Mouse (Mus musculus): Measurements from ENCODE around the gene Zfp870.
"Not testable (repeated sequence)": the region's sequence is repeated elsewhere in the genome, so short reads cannot be mapped to it uniquely, and the experiment has no call there.

The Zfp870 gene

GRCm38 (mm10) chr17:32871483-32871882 is 20.0 kb downstream of the Zfp870 start:
- no peak for DNase-seq (ENCODE audit: low spot score)

- not testable (repeated sequence) for DNase-seq (ENCODE audit: low spot score)
Observed at GRCm38 (mm10) chr17:32867266-32867665, 24.2 kb downstream of the Zfp870 start.

GRCm38 (mm10) chr17:32856713-32857112 is 34.7 kb downstream of the Zfp870 start:
- not testable (repeated sequence) for DNase-seq (ENCODE audit: low spot score)

- no peak for DNase-seq (ENCODE audit: low spot score)
Observed at GRCm38 (mm10) chr17:32851581-32851980, 39.9 kb downstream of the Zfp870 start.

GRCm38 (mm10) chr17:32841388-32841787 is 50.1 kb downstream of the Zfp870 start:
- DNase-seq (ENCODE audit: low spot score), result no peak

GRCm38 (mm10) chr17:32839083-32839802 is 52.2 kb downstream of the Zfp870 start:
- DNase-seq (ENCODE audit: low spot score), result peak; percentile 45

GRCm38 (mm10) chr17:32830418-32830782 is 61.0 kb downstream of the Zfp870 start:
- no peak for DNase-seq (ENCODE audit: low spot score)

- peak; percentile 62 for DNase-seq (ENCODE audit: low spot score)
Observed at GRCm38 (mm10) chr17:32829540-32830417, 61.7 kb downstream of the Zfp870 start, which contains the start of gene Zfp799. Gene Zfp799, minus strand, starts transcription at chr17:32830261.

All from ovary, adult 18-20 months (tissue).